Mouse (Mus musculus) kidney, postnatal 0 days (tissue): Measurements from ENCODE around the gene Sectm1b. TPM values are rescaled to one million over a fixed set of nuclear protein-coding genes. Genes with fewer than 3 reads are reported as not detected.
"Not testable (repeated sequence)": the region's sequence is repeated elsewhere in the genome, so short reads cannot be mapped to it uniquely, and the experiment has no call there.

Experiments used
- ATAC-seq: fragments of 200-750 bp; cut with Nextera tagmentation; replicated peaks from 2 replicates; pipeline ENCODE4 v1.8.0; 2017; ENCODE audit warnings: low read depth, moderate number of reproducible peaks, moderate TSS enrichment, moderate library complexity; ENCODE audit not compliant: low FRiP score
- DNase-seq: peaks from one replicate; pipeline ENCODE4 v3.0.0-alpha.2; 2016; ENCODE audit warnings: low spot score
- H3K27ac ChIP-seq: fragments of 300-500 bp; sonication (generic); 2 replicates; pipeline ENCODE4 v1.5.1; 2014; ENCODE audit warnings: mild to moderate bottlenecking
- H3K27me3 ChIP-seq: fragments of 300-500 bp; sonication (generic); 2 replicates; pipeline ENCODE4 v1.6.1; 2014; ENCODE audit warnings: low read length, mixed read lengths; ENCODE audit not compliant: insufficient read depth
- H3K36me3 ChIP-seq: fragments of 300-500 bp; sonication (generic); 2 replicates; pipeline ENCODE4 v1.6.1; 2014; ENCODE audit warnings: low read length, mixed read lengths; ENCODE audit not compliant: insufficient read depth
- H3K4me1 ChIP-seq: fragments of 300-500 bp; sonication (generic); replicated peaks from 2 replicates; pipeline ENCODE4 v1.6.1; 2014; ENCODE audit warnings: antibody characterized with exemption, low read length, mixed read lengths; ENCODE audit not compliant: insufficient read depth
- H3K4me2 ChIP-seq: fragments of 300-500 bp; sonication (generic); 2 replicates; pipeline ENCODE4 v1.6.1; 2014; ENCODE audit warnings: mild to moderate bottlenecking, low read length, moderate library complexity, mixed read lengths
- H3K4me3 ChIP-seq: fragments of 300-500 bp; sonication (generic); replicated peaks from 2 replicates; pipeline ENCODE4 v1.5.1; 2014; ENCODE audit warnings: low read depth, low read length
- H3K9ac ChIP-seq: fragments of 300-500 bp; sonication (generic); 2 replicates; pipeline ENCODE4 v1.6.1; 2014; ENCODE audit warnings: low read depth, low read length
- H3K9me3 ChIP-seq: fragments of 300-500 bp; sonication (generic); replicated peaks from 2 replicates; pipeline ENCODE4 v1.6.1; 2016; ENCODE audit warnings: low read length, inconsistent platforms, mixed read lengths
- CTCF ChIP-seq: IDR thresholded peaks from 2 replicates; pipeline ENCODE4 v1.5.1; 2016; ENCODE audit warnings: antibody characterized with exemption, low read depth, mild to moderate bottlenecking, moderate library complexity
- WGBS: fragments of 180-500 bp; shearing (Covaris S2); extraction: QIAGEN DNeasy Blood & Tissue Kit; methylation state at CpG from one replicate; pipeline ENCODE4 v1.1.7; 2014; 5-methylcytosine and 5-hydroxymethylcytosine counted together
- polyA plus RNA-seq: library from polyadenylated mRNA; unstranded; fragments of >200 nt; fragmentation: Nextera tagmentation; extraction: Ambion mirVana; gene quantifications from 2 replicates; pipeline ENCODE4 v1.2.1, GENCODE M21; 2015

The Sectm1b gene
- 2.0 and 2.4 TPM in 2 replicates for polyA plus RNA-seq

DNA sequence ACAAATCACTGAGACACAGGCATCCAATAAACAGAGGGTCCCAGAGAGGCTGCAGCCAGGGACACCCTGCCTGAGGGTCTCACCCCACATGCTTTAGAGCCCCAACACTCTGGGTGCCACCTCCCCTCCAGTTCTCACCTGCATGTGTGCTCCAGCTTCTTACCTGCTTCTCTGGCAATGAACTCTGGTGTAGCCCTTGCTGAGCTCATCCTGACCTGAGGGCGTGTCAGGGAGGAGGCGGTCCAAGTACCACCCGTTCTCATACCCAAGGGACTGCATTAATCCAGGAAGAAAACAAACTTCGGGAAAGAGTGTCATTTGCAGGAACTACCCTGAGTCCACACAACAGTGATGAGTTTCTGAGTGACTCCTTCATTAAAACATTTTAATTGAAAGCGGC lies at the start of gene Sectm1b:
Gene Sectm1b (minus strand): TSS at position 191 of the 400 bp plus-strand sequence.
- no peak within 1 kb of the TSS for H3K4me3 ChIP-seq
- H3K9ac ChIP-seq = no peak within 1 kb of the TSS
- ATAC-seq (no peak), DNase-seq (no peak)
- no peaks in the 10 kb centered on the region for H3K27me3 ChIP-seq
- WGBS = 57% methylated on average over 5 of the region's 5 CpGs
- no peaks in the 10 kb centered on the region for H3K36me3 ChIP-seq
- no peak within 1 kb of the TSS for H3K4me2 ChIP-seq
- H3K9me3 ChIP-seq = no peaks in the 10 kb centered on the region
- no peak within 1 kb of the TSS for H3K27ac ChIP-seq
- H3K4me1 ChIP-seq = no peaks in the 10 kb centered on the region
- no peak for TF ChIP-seq CTCF

- Histone ChIP-seq H3K27ac (no peak overlapping the region), H3K4me2 (no peak overlapping the region), H3K36me3 (no peaks in the 10 kb centered on the region), H3K4me1 (peaks cover 4% of the 10 kb centered on the region; the same call in 1 of the 2 replicates), H3K27me3 (no peaks in the 10 kb centered on the region), H3K9ac (no peak overlapping the region), H3K4me3 (no peak overlapping the region), H3K9me3 (no peaks in the 10 kb centered on the region)
- WGBS = 74% methylated on average over 5 of the region's 5 CpGs
- no peak for TF ChIP-seq CTCF
- DNase-seq (no peak), ATAC-seq (no peak)
Observed at GRCm38 (mm10) chr11:121112091-121112775, 48.9 kb upstream of the Sectm1b start.

GRCm38 (mm10) chr11:121111601-121112000 lies 48.2 kb upstream of the Sectm1b start:
- no peak for TF ChIP-seq CTCF

GRCm38 (mm10) chr11:121111051-121111450 lies 47.7 kb upstream of the Sectm1b start:
- Histone ChIP-seq H3K4me1 (peaks cover 4% of the 10 kb centered on the region; the same call in 1 of the 2 replicates), H3K4me3 (no peak overlapping the region), H3K27me3 (no peaks in the 10 kb centered on the region), H3K4me2 (no peak overlapping the region), H3K27ac (no peak overlapping the region), H3K9ac (no peak overlapping the region), H3K9me3 (no peaks in the 10 kb centered on the region), H3K36me3 (no peaks in the 10 kb centered on the region)
- no peak for DNase-seq
- ATAC-seq = no peak
- no peak for TF ChIP-seq CTCF
- 84% methylated on average over 3 of the region's 3 CpGs for WGBS

More at GRCm38 (mm10) chr11:121111601-121112000, 48.2 kb upstream of the Sectm1b start:
- H3K4me3 ChIP-seq = no peak overlapping the region
- DNase-seq (no peak), ATAC-seq (no peak)
- 78% methylated on average over 1 of the region's 1 CpGs for WGBS
- H3K9ac ChIP-seq = no peak overlapping the region
- H3K36me3 ChIP-seq = no peaks in the 10 kb centered on the region
- H3K27me3 ChIP-seq = no peaks in the 10 kb centered on the region
- no peak overlapping the region for H3K4me2 ChIP-seq
- no peak overlapping the region for H3K27ac ChIP-seq
- peaks cover 4% of the 10 kb centered on the region; the same call in 1 of the 2 replicates for H3K4me1 ChIP-seq
- no peaks in the 10 kb centered on the region for H3K9me3 ChIP-seq

DNA sequence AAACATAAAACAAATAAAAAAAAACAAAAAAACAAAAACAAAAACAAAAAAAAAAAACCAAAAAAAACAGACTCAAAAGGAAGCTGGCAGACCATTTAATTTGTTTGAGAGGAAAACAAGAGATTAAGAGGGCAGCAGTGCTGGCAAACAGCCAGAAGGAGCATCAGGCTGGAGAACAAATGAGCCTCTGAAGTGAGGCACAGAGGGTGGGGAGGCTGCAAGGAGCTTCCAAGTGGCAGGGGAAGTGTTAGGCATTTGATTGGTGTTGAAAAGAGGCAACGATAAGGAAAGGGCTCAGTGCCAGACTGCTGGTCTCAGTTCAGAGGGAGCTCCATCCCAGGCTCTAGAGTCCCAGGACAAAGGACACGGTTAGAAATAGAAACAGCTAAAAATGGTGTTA lies 46.6 kb upstream of the Sectm1b start:
- no peak overlapping the region for H3K9ac ChIP-seq
- peak; percentile 26 for DNase-seq
- no peak overlapping the region for H3K4me3 ChIP-seq
- no peak for TF ChIP-seq CTCF
- H3K36me3 ChIP-seq = no peaks in the 10 kb centered on the region
- WGBS = 16% methylated on average over 2 of the region's 2 CpGs
- peaks cover 4% of the 10 kb centered on the region; the same call in 1 of the 2 replicates for H3K4me1 ChIP-seq
- H3K27me3 ChIP-seq = no peaks in the 10 kb centered on the region
- no peak for ATAC-seq
- H3K27ac ChIP-seq = no peak overlapping the region
- H3K4me2 ChIP-seq = no peak overlapping the region
- no peaks in the 10 kb centered on the region for H3K9me3 ChIP-seq

DNA sequence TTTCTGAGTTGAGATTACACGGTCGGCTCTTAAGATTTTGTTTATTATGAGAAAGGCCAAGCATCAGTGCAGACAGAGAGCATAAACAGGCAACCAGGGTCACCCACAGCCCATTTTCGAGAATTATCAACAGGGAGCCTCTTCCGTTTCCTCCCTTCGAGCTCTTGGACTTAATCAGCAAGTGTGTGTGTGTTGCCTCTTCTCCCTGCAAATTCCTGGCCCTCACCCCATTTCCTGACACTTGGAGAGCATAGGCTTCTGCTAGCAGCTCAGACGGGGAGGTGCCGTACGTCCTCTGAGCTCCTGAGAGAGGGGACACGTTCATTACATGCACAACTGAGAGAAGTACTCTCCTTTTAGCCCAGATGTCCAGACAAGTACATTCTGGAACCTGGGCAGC lies 44.7 kb upstream of the Sectm1b start:
- Histone ChIP-seq H3K4me3 (no peak overlapping the region), H3K36me3 (no peaks in the 10 kb centered on the region), H3K4me1 (peaks cover 4% of the 10 kb centered on the region; the same call in 1 of the 2 replicates), H3K4me2 (no peak overlapping the region), H3K9me3 (no peaks in the 10 kb centered on the region), H3K27me3 (no peaks in the 10 kb centered on the region), H3K9ac (no peak overlapping the region), H3K27ac (no peak overlapping the region)
- 48% methylated on average over 9 of the region's 9 CpGs for WGBS
- no peak for TF ChIP-seq CTCF
- ATAC-seq (no peak), DNase-seq (peak; percentile 50)

GRCm38 (mm10) chr11:121107242-121107641 lies 43.9 kb upstream of the Sectm1b start:
- 81% methylated on average over 1 of the region's 1 CpGs for WGBS
- not testable (repeated sequence) for H3K27ac ChIP-seq, H3K9ac ChIP-seq, H3K4me1 ChIP-seq, ATAC-seq, DNase-seq, H3K4me2 ChIP-seq, H3K36me3 ChIP-seq, H3K27me3 ChIP-seq, H3K9me3 ChIP-seq, H3K4me3 ChIP-seq
